Mouse (Mus musculus) ovary, postnatal 10 days (tissue): ENCODE data around the gene Fpr-rs6.

ENCODE experiments used
- DNase-seq: peaks from one replicate; pipeline ENCODE4 v3.0.0; 2022; ENCODE audit warnings: low spot score

The Fpr-rs6 gene

DNA sequence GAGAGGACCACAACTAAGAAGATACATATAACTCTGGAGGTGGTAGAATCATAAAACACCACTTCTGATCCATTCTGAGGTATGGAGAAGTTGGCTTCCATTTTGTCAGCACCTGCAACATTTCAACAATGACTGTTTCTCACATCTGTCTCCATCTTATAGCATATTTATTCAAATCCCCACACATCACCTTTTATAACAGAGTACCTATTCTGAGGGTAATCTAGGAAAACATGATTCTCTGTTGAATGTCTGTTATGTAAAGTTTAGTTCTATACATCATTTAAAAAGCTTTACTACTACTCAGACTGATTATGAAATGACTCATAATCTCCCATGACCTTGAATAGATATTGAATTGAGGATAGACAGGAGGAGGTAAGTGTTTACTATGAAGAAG lies at the start of gene Fpr-rs6:
TSS of gene Fpr-rs6 (minus strand) at position 101 of the 400 bp plus-strand sequence.
- no peak for DNase-seq
